Mouse (Mus musculus): ENCODE results near the gene Eif2b4. TPM values are rescaled to one million over a fixed set of nuclear protein-coding genes. Genes with fewer than 3 reads are reported as not detected.
A peak's percentile ranks its signal among the peaks of the same experiment; 100 is the strongest.

The Eif2b4 gene
- polyA plus RNA-seq, 1 experiment from 2014 or later = 44.4 TPM

GRCm38 (mm10) chr5:31201042-31201741 lies 8.0 kb upstream of the Eif2b4 start:
- Histone ChIP-seq H3K4me3 (ENCODE audit: low read depth, low read length) (peak overlapping the region; percentile 86), H3K4me2 (replicated peaks; ENCODE audit: low read depth, low read length) (peak overlapping the region; percentile 78), H3K9me3 (ENCODE audit: low read length) (no peaks in the 10 kb centered on the region), H3K36me3 (ENCODE audit: insufficient read depth, low read length) (peaks cover 56% of the 10 kb centered on the region), H3K9ac (replicated peaks; ENCODE audit: low read depth) (peak overlapping the region; percentile 51), H3K27ac (ENCODE audit: low read length) (peak overlapping the region; percentile 67), H3K27me3 (replicated peaks; ENCODE audit: insufficient read depth, low read length) (no peaks in the 10 kb centered on the region), H3K4me1 (ENCODE audit: insufficient read depth, low read depth, low read length) (peaks cover 12% of the 10 kb centered on the region; the same call in 1 of the 2 replicates)
- DNase-seq (ENCODE audit: low spot score) (no peak), ATAC-seq (no peak)
- 10% methylated on average over 13 of the region's 13 CpGs for WGBS
- TF ChIP-seq EP300 (IDR thresholded peaks at IDR 0.05) (no peak), CTCF (IDR thresholded peaks at IDR 0.05) (no peak)

- Histone ChIP-seq H3K36me3 (ENCODE audit: insufficient read depth, low read length) (peaks cover 59% of the 10 kb centered on the region), H3K27ac (ENCODE audit: low read length) (no peak overlapping the region), H3K9me3 (ENCODE audit: low read length) (no peaks in the 10 kb centered on the region), H3K4me3 (ENCODE audit: low read depth, low read length) (no peak overlapping the region), H3K4me2 (replicated peaks; ENCODE audit: low read depth, low read length) (no peak overlapping the region), H3K27me3 (replicated peaks; ENCODE audit: insufficient read depth, low read length) (no peaks in the 10 kb centered on the region), H3K4me1 (ENCODE audit: insufficient read depth, low read depth, low read length) (peaks cover 12% of the 10 kb centered on the region; the same call in 1 of the 2 replicates), H3K9ac (replicated peaks; ENCODE audit: low read depth) (peak overlapping the region; percentile 51; the same call in 1 of the 2 replicates)
- no peak for ATAC-seq
- no peak for TF ChIP-seq EP300 (IDR thresholded peaks at IDR 0.05)
- no peak for TF ChIP-seq CTCF (IDR thresholded peaks at IDR 0.05)
- 89% methylated on average over 27 of the region's 27 CpGs for WGBS
- DNase-seq (ENCODE audit: low spot score) = no peak
These were observed 7.1 kb upstream of the Eif2b4 start for GRCm38 (mm10) chr5:31200327-31200768.

DNA sequence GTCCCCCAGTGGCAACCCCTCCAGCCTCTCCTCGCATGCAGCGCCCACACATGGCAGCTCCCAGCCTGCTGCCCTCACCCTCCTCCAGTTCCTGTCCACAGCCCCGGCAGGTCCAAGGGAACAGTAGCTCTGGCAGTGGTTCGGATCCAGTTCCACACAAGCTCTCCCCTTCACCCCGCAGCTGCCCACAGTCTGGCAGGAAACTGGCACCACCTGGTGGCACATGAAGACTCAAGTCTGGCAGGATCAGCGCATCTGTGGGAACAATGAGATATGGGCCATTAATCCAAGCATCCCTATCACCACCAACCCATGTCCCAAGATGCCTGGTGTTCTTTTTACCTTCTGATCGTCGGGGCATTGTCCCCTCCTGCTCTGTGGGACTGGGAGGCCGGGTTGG lies 6.7 kb upstream of the Eif2b4 start:
- Histone ChIP-seq H3K27me3 (replicated peaks; ENCODE audit: insufficient read depth, low read length) (no peaks in the 10 kb centered on the region), H3K4me3 (ENCODE audit: low read depth, low read length) (no peak overlapping the region), H3K9me3 (ENCODE audit: low read length) (no peaks in the 10 kb centered on the region), H3K4me1 (ENCODE audit: insufficient read depth, low read depth, low read length) (peaks cover 12% of the 10 kb centered on the region; the same call in 1 of the 2 replicates), H3K9ac (replicated peaks; ENCODE audit: low read depth) (no peak overlapping the region), H3K27ac (ENCODE audit: low read length) (no peak overlapping the region), H3K4me2 (replicated peaks; ENCODE audit: low read depth, low read length) (no peak overlapping the region), H3K36me3 (ENCODE audit: insufficient read depth, low read length) (peaks cover 55% of the 10 kb centered on the region)
- TF ChIP-seq CTCF (IDR thresholded peaks at IDR 0.05) = peak; percentile 47
- no peak for TF ChIP-seq EP300 (IDR thresholded peaks at IDR 0.05)
- ATAC-seq = no peak
- WGBS = 72% methylated on average over 9 of the region's 9 CpGs
- DNase-seq (ENCODE audit: low spot score) = no peak

GRCm38 (mm10) chr5:31199321-31199892 lies 6.2 kb upstream of the Eif2b4 start:
- H3K27me3 ChIP-seq (replicated peaks; ENCODE audit: insufficient read depth, low read length) = no peaks in the 10 kb centered on the region
- no peak for TF ChIP-seq EP300 (IDR thresholded peaks at IDR 0.05)
- TF ChIP-seq CTCF (IDR thresholded peaks at IDR 0.05) = no peak
- H3K4me2 ChIP-seq (replicated peaks; ENCODE audit: low read depth, low read length) = no peak overlapping the region
- DNase-seq (ENCODE audit: low spot score) = no peak
- 90% methylated on average over 19 of the region's 19 CpGs for WGBS
- ATAC-seq = no peak
- no peak overlapping the region for H3K27ac ChIP-seq (ENCODE audit: low read length)
- peaks cover 12% of the 10 kb centered on the region; the same call in 1 of the 2 replicates for H3K4me1 ChIP-seq (ENCODE audit: insufficient read depth, low read depth, low read length)
- H3K9me3 ChIP-seq (ENCODE audit: low read length) = no peaks in the 10 kb centered on the region
- H3K9ac ChIP-seq (replicated peaks; ENCODE audit: low read depth) = no peak overlapping the region
- peaks cover 51% of the 10 kb centered on the region for H3K36me3 ChIP-seq (ENCODE audit: insufficient read depth, low read length)
- no peak overlapping the region for H3K4me3 ChIP-seq (ENCODE audit: low read depth, low read length)

DNA sequence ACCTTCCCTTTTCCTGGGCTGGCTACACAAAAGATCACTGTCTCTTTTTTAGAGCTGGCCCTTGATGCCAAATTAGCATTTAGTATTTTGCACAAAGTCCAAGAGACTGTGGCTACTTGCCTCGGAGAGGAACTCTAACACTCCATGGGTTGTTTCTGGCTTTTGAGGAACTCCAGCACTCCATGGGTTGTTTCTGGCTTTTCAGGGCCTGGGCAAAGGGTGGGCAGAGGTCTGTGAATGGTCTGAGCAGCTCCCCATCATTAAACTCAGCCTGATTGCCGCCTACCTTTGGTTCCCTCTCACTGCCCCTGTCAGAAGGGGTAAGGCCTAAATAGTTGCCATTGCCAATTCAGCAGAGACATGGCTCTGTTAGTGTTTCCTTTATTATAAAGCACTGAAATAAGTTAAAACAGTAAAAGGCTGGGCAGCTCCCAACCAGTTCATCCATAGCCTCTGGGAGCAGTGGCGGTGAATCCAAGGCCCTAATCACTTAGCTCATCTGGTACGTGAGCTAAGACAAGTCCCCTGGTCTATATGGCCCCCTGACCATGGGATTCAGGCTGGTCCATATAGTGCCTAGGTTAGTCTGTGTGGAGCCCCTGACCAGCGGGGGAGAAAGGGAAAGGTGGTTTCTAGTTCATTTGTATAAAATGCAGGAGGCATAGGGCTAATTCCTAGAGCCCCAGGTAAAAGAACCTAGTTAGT lies 5.5 kb upstream of the Eif2b4 start:
- H3K27ac ChIP-seq (ENCODE audit: low read length) = no peak overlapping the region
- DNase-seq (ENCODE audit: low spot score) (no peak), ATAC-seq (no peak)
- no peaks in the 10 kb centered on the region for H3K27me3 ChIP-seq (replicated peaks; ENCODE audit: insufficient read depth, low read length)
- 82% methylated on average over 5 of the region's 5 CpGs for WGBS
- peaks cover 12% of the 10 kb centered on the region; the same call in 1 of the 2 replicates for H3K4me1 ChIP-seq (ENCODE audit: insufficient read depth, low read depth, low read length)
- H3K9me3 ChIP-seq (ENCODE audit: low read length) = no peaks in the 10 kb centered on the region
- TF ChIP-seq EP300 (IDR thresholded peaks at IDR 0.05) (no peak), CTCF (IDR thresholded peaks at IDR 0.05) (no peak)
- H3K9ac ChIP-seq (replicated peaks; ENCODE audit: low read depth) = no peak overlapping the region
- H3K4me3 ChIP-seq (ENCODE audit: low read depth, low read length) = no peak overlapping the region
- peaks cover 51% of the 10 kb centered on the region for H3K36me3 ChIP-seq (ENCODE audit: insufficient read depth, low read length)
- no peak overlapping the region for H3K4me2 ChIP-seq (replicated peaks; ENCODE audit: low read depth, low read length)

- no peak overlapping the region for H3K9ac ChIP-seq (replicated peaks; ENCODE audit: low read depth)
- H3K4me3 ChIP-seq (ENCODE audit: low read depth, low read length) = no peak overlapping the region
- TF ChIP-seq CTCF (IDR thresholded peaks at IDR 0.05) = no peak
- no peak for TF ChIP-seq EP300 (IDR thresholded peaks at IDR 0.05)
- no peak overlapping the region for H3K4me2 ChIP-seq (replicated peaks; ENCODE audit: low read depth, low read length)
- no peak for DNase-seq (ENCODE audit: low spot score)
- no peak overlapping the region for H3K27ac ChIP-seq (ENCODE audit: low read length)
- no peak for ATAC-seq
- 68% methylated on average over 9 of the region's 9 CpGs for WGBS
- no peaks in the 10 kb centered on the region for H3K27me3 ChIP-seq (replicated peaks; ENCODE audit: insufficient read depth, low read length)
- H3K4me1 ChIP-seq (ENCODE audit: insufficient read depth, low read depth, low read length) = peaks cover 12% of the 10 kb centered on the region; the same call in 1 of the 2 replicates
- peaks cover 48% of the 10 kb centered on the region for H3K36me3 ChIP-seq (ENCODE audit: insufficient read depth, low read length)
- no peaks in the 10 kb centered on the region for H3K9me3 ChIP-seq (ENCODE audit: low read length)
These were observed 4.9 kb upstream of the Eif2b4 start for GRCm38 (mm10) chr5:31198170-31198569.

Data from lung, postnatal 0 days (tissue).